Mouse (Mus musculus) kidney, embryonic 15.5 days (tissue): ENCODE results near the gene Aes. TPM values are rescaled to one million over a fixed set of nuclear protein-coding genes. Genes with fewer than 3 reads are reported as not detected.

ENCODE experiments used
- ATAC-seq: fragments of 200-750 bp; cut with Nextera tagmentation; replicated peaks from 2 replicates; pipeline ENCODE4 v1.8.0; 2017; ENCODE audit warnings: moderate TSS enrichment; ENCODE audit not compliant: low FRiP score
- H3K27ac ChIP-seq: fragments of 300-500 bp; sonication (generic); 2 replicates; pipeline ENCODE4 v1.5.1; 2015; ENCODE audit warnings: mild to moderate bottlenecking, inconsistent platforms
- H3K27me3 ChIP-seq: fragments of 300-500 bp; sonication (generic); 2 replicates; pipeline ENCODE4 v1.6.1; 2015; ENCODE audit warnings: inconsistent platforms
- H3K36me3 ChIP-seq: fragments of 300-500 bp; sonication (generic); 2 replicates; pipeline ENCODE4 v1.6.1; 2015; ENCODE audit warnings: inconsistent platforms
- H3K4me1 ChIP-seq: fragments of 300-500 bp; sonication (generic); 2 replicates; pipeline ENCODE4 v1.6.1; 2015; ENCODE audit warnings: inconsistent platforms
- H3K4me2 ChIP-seq: fragments of 300-500 bp; sonication (generic); 2 replicates; pipeline ENCODE4 v1.6.1; 2015; ENCODE audit warnings: moderate library complexity, mild to moderate bottlenecking, inconsistent platforms
- H3K4me3 ChIP-seq: fragments of 300-500 bp; sonication (generic); replicated peaks from 2 replicates; pipeline ENCODE4 v1.5.1; 2015; ENCODE audit warnings: mild to moderate bottlenecking, inconsistent platforms
- H3K9ac ChIP-seq: fragments of 300-500 bp; sonication (generic); 2 replicates; pipeline ENCODE4 v1.6.1; 2015; ENCODE audit warnings: mild to moderate bottlenecking, inconsistent platforms
- H3K9me3 ChIP-seq: fragments of 300-500 bp; sonication (generic); replicated peaks from 2 replicates; pipeline ENCODE4 v1.6.1; 2016; ENCODE audit warnings: inconsistent platforms
- WGBS: fragments of 180-500 bp; shearing (Covaris S2); methylation state at CpG from one replicate; pipeline ENCODE4 v1.1.7; 2015; ENCODE audit warnings: mixed read lengths; 5-methylcytosine and 5-hydroxymethylcytosine counted together
- polyA plus RNA-seq: library from polyadenylated mRNA; unstranded; fragments of >200 nt; fragmentation: Nextera tagmentation; extraction: Ambion mirVana; gene quantifications from 2 replicates; pipeline ENCODE4 v1.2.1, GENCODE M21; 2015

The Aes gene
- polyA plus RNA-seq, 1 experiment from 2014 or later = 630 TPM

DNA sequence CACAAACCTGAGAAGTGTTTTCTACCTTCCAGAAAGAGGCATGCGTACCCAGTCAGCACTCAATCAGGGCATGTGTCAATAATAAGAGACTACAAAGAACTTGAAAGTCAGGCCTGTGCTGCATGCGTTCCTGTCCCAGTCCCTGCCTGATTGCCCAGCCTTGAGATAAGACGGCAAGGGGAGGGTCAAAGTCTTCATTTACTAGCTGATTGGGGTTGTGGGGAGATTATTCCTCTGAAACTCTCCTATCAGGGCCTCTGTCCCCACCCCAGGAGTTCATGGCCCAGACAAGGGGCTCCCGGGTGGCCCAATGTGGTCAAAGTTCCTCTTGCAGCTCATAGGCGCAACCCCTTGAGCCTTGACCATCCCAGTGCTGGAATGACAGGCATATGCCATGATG, 13.0 kb upstream of the Aes start:
- Histone ChIP-seq H3K36me3 (no peaks in the 10 kb centered on the region), H3K9ac (no peak overlapping the region), H3K9me3 (no peaks in the 10 kb centered on the region), H3K4me1 (peaks cover 42% of the 10 kb centered on the region), H3K4me2 (no peak overlapping the region), H3K27me3 (no peaks in the 10 kb centered on the region), H3K27ac (no peak overlapping the region), H3K4me3 (no peak overlapping the region)
- no peak for ATAC-seq
- 76% methylated on average over 5 of the region's 5 CpGs for WGBS

- no peaks in the 10 kb centered on the region for H3K27me3 ChIP-seq
- no peak for ATAC-seq
- 92% methylated on average over 13 of the region's 13 CpGs for WGBS
- H3K9ac ChIP-seq = no peak overlapping the region
- H3K4me3 ChIP-seq = no peak overlapping the region
- H3K4me1 ChIP-seq = peaks cover 42% of the 10 kb centered on the region
- H3K27ac ChIP-seq = no peak overlapping the region
- no peaks in the 10 kb centered on the region for H3K36me3 ChIP-seq
- H3K9me3 ChIP-seq = no peaks in the 10 kb centered on the region
- no peak overlapping the region for H3K4me2 ChIP-seq
Observed at GRCm38 (mm10) chr10:81546788-81547571, 12.3 kb upstream of the Aes start.

GRCm38 (mm10) chr10:81548944-81549343, 10.3 kb upstream of the Aes start:
- Histone ChIP-seq H3K4me2 (no peak overlapping the region), H3K4me1 (peaks cover 29% of the 10 kb centered on the region), H3K9me3 (no peaks in the 10 kb centered on the region), H3K9ac (no peak overlapping the region), H3K27ac (no peak overlapping the region), H3K27me3 (no peaks in the 10 kb centered on the region), H3K4me3 (no peak overlapping the region), H3K36me3 (no peaks in the 10 kb centered on the region)
- WGBS = 69% methylated on average over 5 of the region's 5 CpGs
- ATAC-seq = no peak

- Histone ChIP-seq H3K36me3 (no peaks in the 10 kb centered on the region), H3K9ac (no peak overlapping the region), H3K27me3 (no peaks in the 10 kb centered on the region), H3K4me2 (no peak overlapping the region), H3K9me3 (no peaks in the 10 kb centered on the region), H3K4me1 (peaks cover 25% of the 10 kb centered on the region), H3K27ac (no peak overlapping the region), H3K4me3 (no peak overlapping the region)
- WGBS = 19% methylated on average over 7 of the region's 7 CpGs
- no peak for ATAC-seq
Observed at GRCm38 (mm10) chr10:81550257-81550656, 9.0 kb upstream of the Aes start.

- Histone ChIP-seq H3K36me3 (no peaks in the 10 kb centered on the region), H3K9ac (no peak overlapping the region), H3K9me3 (no peaks in the 10 kb centered on the region), H3K27me3 (no peaks in the 10 kb centered on the region), H3K27ac (peak overlapping the region; percentile 67), H3K4me3 (no peak overlapping the region), H3K4me2 (peak overlapping the region; percentile 21; the same call in 1 of the 2 replicates), H3K4me1 (peaks cover 20% of the 10 kb centered on the region)
- peak; percentile 89 for ATAC-seq
- WGBS = 4% methylated on average over 12 of the region's 12 CpGs
Observed at GRCm38 (mm10) chr10:81551597-81552102, 7.6 kb upstream of the Aes start.

GRCm38 (mm10) chr10:81553232-81553631, 6.1 kb upstream of the Aes start:
- Histone ChIP-seq H3K27me3 (no peaks in the 10 kb centered on the region), H3K4me1 (peaks cover 20% of the 10 kb centered on the region), H3K36me3 (no peaks in the 10 kb centered on the region), H3K4me3 (no peak overlapping the region), H3K4me2 (no peak overlapping the region), H3K9ac (no peak overlapping the region), H3K27ac (no peak overlapping the region), H3K9me3 (no peaks in the 10 kb centered on the region)
- 82% methylated on average over 5 of the region's 5 CpGs for WGBS
- no peak for ATAC-seq

GRCm38 (mm10) chr10:81553807-81554755, 5.2 kb upstream of the Aes start:
- peaks cover 25% of the 10 kb centered on the region for H3K4me1 ChIP-seq
- no peak for ATAC-seq
- H3K27me3 ChIP-seq = no peaks in the 10 kb centered on the region
- no peak overlapping the region for H3K4me3 ChIP-seq
- whole genome bisulfite sequencing = 79% methylated on average over 6 of the region's 6 CpGs
- no peak overlapping the region for H3K4me2 ChIP-seq
- no peak overlapping the region for H3K9ac ChIP-seq
- no peaks in the 10 kb centered on the region for H3K36me3 ChIP-seq
- no peak overlapping the region for H3K27ac ChIP-seq
- no peaks in the 10 kb centered on the region for H3K9me3 ChIP-seq

- peaks cover 1% of the 10 kb centered on the region for H3K36me3 ChIP-seq
- H3K4me1 ChIP-seq = peaks cover 31% of the 10 kb centered on the region
- H3K27ac ChIP-seq = no peak overlapping the region
- H3K9ac ChIP-seq = no peak overlapping the region
- ATAC-seq = no peak
- no peaks in the 10 kb centered on the region for H3K9me3 ChIP-seq
- no peaks in the 10 kb centered on the region for H3K27me3 ChIP-seq
- WGBS = 77% methylated on average over 3 of the region's 3 CpGs
- no peak overlapping the region for H3K4me3 ChIP-seq
- no peak overlapping the region for H3K4me2 ChIP-seq
Observed at GRCm38 (mm10) chr10:81556282-81556681, 3.0 kb upstream of the Aes start.

- peaks cover 29% of the 10 kb centered on the region for H3K4me1 ChIP-seq
- peaks cover 12% of the 10 kb centered on the region for H3K36me3 ChIP-seq
- H3K4me3 ChIP-seq = no peak overlapping the region
- H3K27me3 ChIP-seq = no peaks in the 10 kb centered on the region
- H3K4me2 ChIP-seq = no peak overlapping the region
- H3K27ac ChIP-seq = no peak overlapping the region
- H3K9ac ChIP-seq = no peak overlapping the region
- no peak for ATAC-seq
- H3K9me3 ChIP-seq = no peaks in the 10 kb centered on the region
- WGBS = 11% methylated on average over 1 of the region's 1 CpGs
Observed at GRCm38 (mm10) chr10:81557491-81557890, 1.8 kb upstream of the Aes start.

GRCm38 (mm10) chr10:81559627-81560539, 595 bp downstream of the Aes start:
- H3K27me3 ChIP-seq = no peaks in the 10 kb centered on the region
- WGBS = 1% methylated on average over 33 of the region's 36 CpGs
- peak overlapping the region; percentile 96 for H3K9ac ChIP-seq
- H3K4me1 ChIP-seq = peaks cover 51% of the 10 kb centered on the region
- peak overlapping the region; percentile 87 for H3K4me2 ChIP-seq
- H3K4me3 ChIP-seq = peak overlapping the region; percentile 89
- H3K36me3 ChIP-seq = peaks cover 30% of the 10 kb centered on the region
- H3K27ac ChIP-seq = peak overlapping the region; percentile 94
- ATAC-seq = peak; percentile 15
- H3K9me3 ChIP-seq = no peaks in the 10 kb centered on the region

- WGBS = 7% methylated on average over 16 of the region's 16 CpGs
- H3K4me1 ChIP-seq = peaks cover 61% of the 10 kb centered on the region
Observed at GRCm38 (mm10) chr10:81560719-81561459, 1.6 kb downstream of the Aes start.

More at GRCm38 (mm10) chr10:81560719-81561459, 1.6 kb downstream of the Aes start:
- peak overlapping the region; percentile 96 for H3K9ac ChIP-seq
- peak; percentile 27 for ATAC-seq
- no peaks in the 10 kb centered on the region for H3K9me3 ChIP-seq
- no peaks in the 10 kb centered on the region for H3K27me3 ChIP-seq
- H3K36me3 ChIP-seq = peaks cover 40% of the 10 kb centered on the region
- H3K4me3 ChIP-seq = peak overlapping the region; percentile 89
- peak overlapping the region; percentile 94 for H3K27ac ChIP-seq
- H3K4me2 ChIP-seq = peak overlapping the region; percentile 87
